In genomic region chr13:15078635-15079094, GRCm38 (mm10) we compare ENCODE assay signal across 11 mouse cellular contexts.
DNase-seq lines count a peak whose midpoint lies in the region; ATAC-seq and TF ChIP-seq lines count a peak whose summit lies in the region.
"Had no signal": no experiment of that assay in that cellular context is flagged by ENCODE, and none has a peak within 500 bp of the region (broad histone marks: within the 10 kb centered on the region; RNA-seq: fewer than 3 reads in every experiment).

No protein-coding gene starts in this region.

- TF ChIP-seq CTCF in forebrain, postnatal 0 days (IDR thresholded peaks at IDR 0.05; ENCODE audit: low read depth), result no peak

- no peaks in the 10 kb centered on the region for H3K9me3 ChIP-seq in hindbrain, embryonic 11.5 days (ENCODE audit: control insufficient read depth, low read length)
- no peaks in the 10 kb centered on the region for H3K9me3 ChIP-seq in hindbrain, embryonic 12.5 days (replicated peaks)
- no peaks in the 10 kb centered on the region for H3K9me3 ChIP-seq in midbrain, embryonic 13.5 days
- H3K9me3 ChIP-seq in midbrain, embryonic 10.5 days (replicated peaks), result no peaks in the 10 kb centered on the region
- no peaks in the 10 kb centered on the region for H3K9me3 ChIP-seq in forebrain, postnatal 0 days (ENCODE audit: low read length)

- no peaks in the 10 kb centered on the region for H3K36me3 ChIP-seq in hindbrain, embryonic 11.5 days (ENCODE audit: control insufficient read depth, insufficient read depth, low read length)
- no peaks in the 10 kb centered on the region for H3K36me3 ChIP-seq in hindbrain, embryonic 12.5 days
- no peaks in the 10 kb centered on the region for H3K36me3 ChIP-seq in midbrain, embryonic 13.5 days
- H3K36me3 ChIP-seq in midbrain, embryonic 10.5 days, result no peaks in the 10 kb centered on the region
- no peaks in the 10 kb centered on the region for H3K36me3 ChIP-seq in forebrain, postnatal 0 days (ENCODE audit: insufficient read depth)

- DNase-seq in hindbrain, embryonic 11.5 days (ENCODE audit: low spot score), result peak; percentile 4
- no peak for DNase-seq in midbrain, embryonic 10.5 days (ENCODE audit: low spot score)
- no peak for DNase-seq in forebrain, postnatal 0 days
- peak; percentile 6 for DNase-seq in mesoderm, embryonic 11.5 days (ENCODE audit: low read depth, low spot score)
- DNase-seq in thymus, adult 18-20 months, result no peak
- no peak for DNase-seq in right cerebral cortex, postnatal 4 days
- DNase-seq: gastrocnemius, postnatal 25 days; kidney, adult 11 months; left cerebral cortex, postnatal 4 days had no signal

- no peaks in the 10 kb centered on the region for H3K27me3 ChIP-seq in hindbrain, embryonic 11.5 days (ENCODE audit: control insufficient read depth, insufficient read depth, low read length)
- H3K27me3 ChIP-seq in hindbrain, embryonic 12.5 days, result no peaks in the 10 kb centered on the region
- no peaks in the 10 kb centered on the region for H3K27me3 ChIP-seq in midbrain, embryonic 13.5 days
- no peaks in the 10 kb centered on the region for H3K27me3 ChIP-seq in midbrain, embryonic 10.5 days (ENCODE audit: low read depth, poor library complexity, severe bottlenecking)
- no peaks in the 10 kb centered on the region for H3K27me3 ChIP-seq in forebrain, postnatal 0 days (ENCODE audit: insufficient read depth, low read length)

- 80% methylated on average over 2 of the region's 2 CpGs for WGBS in hindbrain, embryonic 11.5 days
- 71% methylated on average over 2 of the region's 2 CpGs for WGBS in hindbrain, embryonic 12.5 days
- WGBS in midbrain, embryonic 13.5 days, result 74% methylated on average over 2 of the region's 2 CpGs
- 78% methylated on average over 2 of the region's 2 CpGs for WGBS in midbrain, embryonic 10.5 days
- 58% methylated on average over 2 of the region's 2 CpGs for WGBS in forebrain, postnatal 0 days

- no peaks in the 10 kb centered on the region for H3K4me1 ChIP-seq in hindbrain, embryonic 11.5 days (replicated peaks; ENCODE audit: control insufficient read depth, insufficient read depth, low read length)
- H3K4me1 ChIP-seq in hindbrain, embryonic 12.5 days, result no peaks in the 10 kb centered on the region
- no peaks in the 10 kb centered on the region for H3K4me1 ChIP-seq in midbrain, embryonic 13.5 days (replicated peaks)
- H3K4me1 ChIP-seq in midbrain, embryonic 10.5 days, result no peaks in the 10 kb centered on the region
- no peaks in the 10 kb centered on the region for H3K4me1 ChIP-seq in forebrain, postnatal 0 days (ENCODE audit: insufficient read depth)

- no peak overlapping the region for H3K27ac ChIP-seq in hindbrain, embryonic 11.5 days (ENCODE audit: low read depth, low read length)
- no peak overlapping the region for H3K27ac ChIP-seq in hindbrain, embryonic 12.5 days
- no peak overlapping the region for H3K27ac ChIP-seq in midbrain, embryonic 13.5 days
- H3K27ac ChIP-seq in midbrain, embryonic 10.5 days (replicated peaks), result no peak overlapping the region
- no peak overlapping the region for H3K27ac ChIP-seq in forebrain, postnatal 0 days (ENCODE audit: low read depth, low read length)

- H3K4me2 ChIP-seq in hindbrain, embryonic 11.5 days (replicated peaks; ENCODE audit: low read depth, low read length), result no peak overlapping the region
- H3K4me2 ChIP-seq in hindbrain, embryonic 12.5 days (replicated peaks), result no peak overlapping the region
- no peak overlapping the region for H3K4me2 ChIP-seq in midbrain, embryonic 13.5 days (replicated peaks)
- H3K4me2 ChIP-seq in forebrain, postnatal 0 days (ENCODE audit: low read depth), result no peak overlapping the region

- H3K4me3 ChIP-seq in hindbrain, embryonic 11.5 days (ENCODE audit: low read depth, low read length), result no peak overlapping the region
- H3K4me3 ChIP-seq in hindbrain, embryonic 12.5 days, result no peak overlapping the region
- H3K4me3 ChIP-seq in midbrain, embryonic 13.5 days (replicated peaks), result no peak overlapping the region
- no peak overlapping the region for H3K4me3 ChIP-seq in midbrain, embryonic 10.5 days
- H3K4me3 ChIP-seq in forebrain, postnatal 0 days (ENCODE audit: low read depth, low read length), result no peak overlapping the region

- no peak overlapping the region for H3K9ac ChIP-seq in hindbrain, embryonic 11.5 days (ENCODE audit: low read depth, low read length)
- H3K9ac ChIP-seq in hindbrain, embryonic 12.5 days, result no peak overlapping the region
- no peak overlapping the region for H3K9ac ChIP-seq in midbrain, embryonic 13.5 days (replicated peaks)
- no peak overlapping the region for H3K9ac ChIP-seq in forebrain, postnatal 0 days

- ATAC-seq in hindbrain, embryonic 11.5 days (ENCODE audit: low FRiP score), result 0 out of 2 replicates have a peak, but pooled peaks have one; percentile 17
- ATAC-seq in hindbrain, embryonic 12.5 days (ENCODE audit: low FRiP score), result no peak; the same call in 1 of the 2 replicates
- peak; percentile 58 for ATAC-seq in midbrain, embryonic 13.5 days
- peak; percentile 85 for ATAC-seq in forebrain, postnatal 0 days

Comparison
In these comparisons a context has a peak if more than half of its experiments do, and no peak if none do; other contexts are left out.
1. DNase-seq: peak in hindbrain, embryonic 11.5 days (single experiment) and mesoderm, embryonic 11.5 days (single experiment); none in midbrain, embryonic 10.5 days (single experiment), forebrain, postnatal 0 days (single experiment), thymus, adult 18-20 months (0 of 2) and right cerebral cortex, postnatal 4 days (single experiment).